Mouse (Mus musculus): ENCODE results near the gene Olfr981.
"Not testable (repeated sequence)": the region's sequence is repeated elsewhere in the genome, so short reads cannot be mapped to it uniquely, and the experiment has no call there.

The Olfr981 gene

DNA sequence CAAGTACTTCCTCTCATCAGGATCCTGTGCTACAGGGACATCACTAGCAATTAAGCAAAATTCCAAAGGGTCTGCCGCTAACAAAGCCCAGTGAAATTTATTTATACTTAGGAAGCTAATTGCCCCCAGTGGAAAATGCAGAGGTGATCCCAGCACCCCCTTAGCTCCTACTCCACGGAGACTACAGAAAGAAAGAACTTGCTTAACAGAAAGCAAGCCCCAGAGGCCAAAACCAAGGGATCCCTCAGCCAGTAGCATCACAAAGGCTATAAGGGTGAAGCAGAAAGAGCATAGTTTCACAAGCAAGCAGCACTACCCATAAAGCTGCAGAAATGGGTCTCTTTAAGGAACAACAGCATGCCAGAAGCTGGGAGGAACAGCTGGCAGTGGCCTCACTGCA lies at the start of gene Olfr981:
Gene Olfr981 (plus strand): TSS at position 301 of the 400 bp plus-strand sequence.
- no peak for DNase-seq (ENCODE audit: low spot score)

DNA sequence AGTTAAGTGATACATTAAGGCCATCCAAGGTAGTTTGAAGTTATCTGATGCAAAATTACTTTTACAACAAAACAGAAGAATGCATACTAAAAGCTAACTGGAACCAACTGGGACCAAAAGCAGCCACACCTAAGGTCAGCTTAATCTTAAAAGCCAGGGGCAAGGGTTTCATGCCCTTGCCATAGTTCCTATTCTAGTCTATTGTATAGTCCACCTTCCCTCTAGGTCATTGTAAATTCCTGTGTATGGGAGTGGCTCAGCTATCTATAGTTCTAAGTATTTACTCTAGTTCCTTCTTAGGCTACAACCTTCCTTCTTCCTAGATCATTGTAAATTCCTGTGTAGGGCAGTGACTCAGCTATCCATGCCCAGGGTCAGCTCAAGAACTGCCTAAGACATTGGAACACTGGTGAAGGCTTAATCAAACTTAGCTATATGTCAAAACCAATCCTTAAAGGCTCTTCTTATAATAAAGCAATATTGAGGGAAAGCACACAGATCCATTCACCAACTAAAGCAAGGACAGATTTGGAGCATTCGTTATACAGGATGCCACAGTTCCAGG lies 44.6 kb upstream of the Olfr981 start:
- not testable (repeated sequence) for DNase-seq (ENCODE audit: low spot score)

DNA sequence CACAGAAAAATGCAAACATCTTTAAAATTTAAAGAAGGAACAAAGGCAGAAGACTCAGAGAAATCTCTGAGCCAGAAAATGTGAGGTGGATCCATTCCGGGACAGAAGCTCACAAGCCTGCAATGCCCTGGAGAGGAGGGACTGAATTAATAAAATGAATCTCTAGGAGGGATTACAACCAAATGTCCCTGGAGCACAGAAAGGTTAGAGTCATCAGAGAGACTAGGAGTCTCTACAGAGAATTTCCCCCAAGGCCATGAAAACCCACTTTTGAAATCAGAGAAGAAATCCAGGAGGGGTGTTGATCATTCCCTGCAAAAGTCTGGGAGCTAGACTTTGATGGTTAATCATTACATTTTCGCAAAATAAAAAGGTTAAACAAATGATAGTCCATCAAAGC lies 29.5 kb upstream of the Olfr981 start, which contains the start of gene Olfr978:
Gene Olfr978 (plus strand): TSS at position 301 of the 400 bp plus-strand sequence.
- DNase-seq (ENCODE audit: low spot score), result no peak

DNA sequence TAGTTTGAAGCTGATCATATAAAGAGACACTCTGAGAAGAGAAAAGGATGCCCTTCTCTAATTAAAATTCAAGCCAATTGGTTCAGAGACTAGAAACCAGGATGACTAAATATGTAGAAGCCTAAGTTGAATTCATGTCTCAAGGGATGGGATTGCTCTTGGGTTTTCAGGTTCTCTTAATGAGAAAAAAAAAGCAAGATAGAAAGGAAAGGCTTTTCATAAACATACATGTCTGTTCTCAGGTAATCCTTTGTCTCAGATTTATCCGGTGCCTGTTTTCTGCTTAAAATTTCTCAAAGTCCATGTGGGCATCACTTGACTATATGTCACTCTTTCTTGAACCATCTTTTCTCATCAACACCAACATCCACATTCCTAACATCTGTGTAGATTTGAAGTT lies 17.9 kb upstream of the Olfr981 start, which contains the start of gene Olfr979:
Gene Olfr979 (minus strand): TSS at position 101 of the 400 bp plus-strand sequence.
- DNase-seq (ENCODE audit: low spot score), result no peak

DNA sequence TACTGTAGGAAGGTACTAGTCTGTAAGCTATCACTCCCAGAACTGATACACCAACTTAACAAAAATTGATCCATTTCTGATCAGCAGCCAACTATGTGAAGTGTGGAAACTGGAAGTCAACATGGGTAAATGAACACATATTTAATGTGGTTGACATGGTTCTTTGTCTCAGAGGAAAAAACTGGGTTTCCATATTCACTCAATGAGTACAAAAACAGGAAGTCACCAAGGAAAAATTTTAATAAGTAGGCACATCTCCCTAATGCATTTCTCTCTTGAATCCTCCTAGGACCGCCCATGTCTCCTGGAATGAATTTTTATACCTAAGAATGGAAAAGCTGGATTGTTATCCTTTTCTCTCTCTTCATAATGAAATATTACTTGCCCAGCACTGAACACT lies 11.8 kb upstream of the Olfr981 start, which contains the start of gene Olfr980:
Gene Olfr980 (minus strand): TSS at position 101 of the 400 bp plus-strand sequence.
- DNase-seq (ENCODE audit: low spot score), result no peak

DNA sequence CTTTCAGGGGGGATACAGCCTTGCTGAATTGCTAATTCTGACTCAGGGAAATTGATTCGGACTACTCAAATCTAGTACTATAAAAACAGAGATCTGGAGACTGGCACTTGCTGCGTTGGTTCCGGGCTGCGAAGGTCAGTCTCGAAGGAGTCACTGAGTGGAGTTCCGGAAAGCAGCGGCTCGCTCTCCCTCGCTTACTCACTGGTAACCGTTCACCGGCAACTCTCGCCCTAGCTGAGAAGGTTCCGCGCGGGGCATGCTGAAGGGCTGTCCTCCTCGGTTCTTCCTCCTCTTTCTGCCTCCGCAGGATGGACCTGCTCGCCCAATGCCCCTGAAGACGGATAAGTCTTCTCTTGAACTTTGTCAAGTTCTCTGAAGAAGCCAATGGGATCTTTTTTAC lies 28.9 kb downstream of the Olfr981 start:
- DNase-seq (ENCODE audit: low spot score), result no peak

DNA sequence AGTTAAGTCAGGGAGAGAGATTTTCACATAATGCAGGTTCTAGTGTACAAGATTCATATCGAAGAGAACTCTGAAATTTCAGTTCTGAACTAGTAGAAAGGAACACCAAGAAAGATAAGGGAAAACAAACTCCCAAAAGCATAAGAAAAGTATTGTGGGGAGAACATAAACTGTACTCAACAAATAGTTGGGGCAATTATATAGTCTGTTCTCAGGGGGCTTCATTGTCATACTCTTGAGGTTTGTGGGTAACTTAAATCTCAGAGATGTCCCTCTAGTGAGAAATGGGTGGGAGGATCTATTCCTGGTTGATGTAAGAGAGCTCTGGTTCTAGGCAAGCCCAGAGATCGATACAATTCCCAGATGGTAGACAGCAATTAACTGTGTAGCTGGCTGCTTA lies 52.3 kb downstream of the Olfr981 start, which contains the start of gene Olfr982:
Gene Olfr982 (plus strand): TSS at position 301 of the 400 bp plus-strand sequence.
- no peak for DNase-seq (ENCODE audit: low spot score)

Measured in embryo, embryonic 10.5 days (tissue).